Mouse (Mus musculus) myocyte (in vitro differentiated cells): ENCODE data around the gene Ranbp9.

Experiments
- POLR2A ChIP-seq: IDR thresholded peaks from one replicate; pipeline ENCODE4 v1.6.1; 2011; ENCODE audit warnings: low read depth, mild to moderate bottlenecking, control low read depth, moderate library complexity; ENCODE audit not compliant: insufficient read length
- REST ChIP-seq: IDR thresholded peaks from one replicate; pipeline ENCODE4 v1.6.1; 2011; ENCODE audit warnings: mild to moderate bottlenecking, control low read depth, moderate library complexity; ENCODE audit not compliant: insufficient read depth, insufficient read length
- TCF12 ChIP-seq: IDR thresholded peaks from one replicate; pipeline ENCODE4 v1.6.1; 2011; ENCODE audit warnings: mild to moderate bottlenecking, control low read depth; ENCODE audit not compliant: poor library complexity, insufficient read depth, severe bottlenecking
- USF1 ChIP-seq: IDR thresholded peaks from one replicate; pipeline ENCODE4 v1.6.1; 2011; ENCODE audit warnings: low read depth, mild to moderate bottlenecking, control low read depth, moderate library complexity

DNA sequence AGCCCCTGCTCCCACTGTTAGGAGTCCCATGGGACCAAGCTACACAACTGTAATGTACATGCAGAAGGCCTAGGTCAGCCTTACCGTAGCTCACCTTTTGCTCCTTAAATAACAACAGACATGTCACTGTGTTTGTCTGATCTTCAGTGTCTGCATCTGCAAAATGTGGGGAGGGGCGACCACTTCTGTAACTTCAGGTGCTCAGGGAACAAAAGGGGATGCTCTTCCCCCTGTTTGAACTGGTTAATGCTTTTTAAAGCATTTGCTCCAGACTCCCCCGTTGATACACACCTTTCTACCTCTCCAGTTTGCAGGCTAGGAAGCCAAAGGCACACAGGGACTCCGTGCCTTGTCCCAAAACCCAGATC lies 19.4 kb upstream of the Ranbp9 start:
- TF ChIP-seq TCF12 (no peak), REST (no peak), POLR2A (no peak), USF1 (no peak)
